Mouse (Mus musculus): Measurements from ENCODE around the gene Lta.
"Not testable (repeated sequence)": the region's sequence is repeated elsewhere in the genome, so short reads cannot be mapped to it uniquely, and the experiment has no call there.

Lta gene

GRCm38 (mm10) chr17:35240384-35241304, 35.5 kb upstream of the Lta start:
- no peak for DNase-seq (ENCODE audit: low read depth, low spot score)

GRCm38 (mm10) chr17:35239700-35240099, 34.5 kb upstream of the Lta start:
- no peak for DNase-seq (ENCODE audit: low read depth, low spot score)

- no peak for DNase-seq (ENCODE audit: low read depth, low spot score)
These were observed 32.4 kb upstream of the Lta start for GRCm38 (mm10) chr17:35237504-35237903.

GRCm38 (mm10) chr17:35236996-35237395, 31.8 kb upstream of the Lta start:
- no peak for DNase-seq (ENCODE audit: low read depth, low spot score)

- DNase-seq (ENCODE audit: low read depth, low spot score): peak; percentile 94
These were observed 31.2 kb upstream of the Lta start for GRCm38 (mm10) chr17:35236390-35236746.

GRCm38 (mm10) chr17:35235614-35236389, 30.7 kb upstream of the Lta start, which contains the start of gene Nfkbil1:
Nfkbil1 (minus strand) TSS chr17:35235792.
- peak; percentile 96 for DNase-seq (ENCODE audit: low read depth, low spot score)

- DNase-seq (ENCODE audit: low read depth, low spot score): peak; percentile 55
These were observed 29.8 kb upstream of the Lta start for GRCm38 (mm10) chr17:35234903-35235302.

GRCm38 (mm10) chr17:35234090-35234489, 28.9 kb upstream of the Lta start:
- not testable (repeated sequence) for DNase-seq (ENCODE audit: low read depth, low spot score)

GRCm38 (mm10) chr17:35233114-35233980, 28.2 kb upstream of the Lta start, which contains the start of gene Atp6v1g2:
Atp6v1g2 (plus strand) TSS chr17:35233660.
- DNase-seq (ENCODE audit: low read depth, low spot score): no peak

GRCm38 (mm10) chr17:35232659-35233058, 27.5 kb upstream of the Lta start:
- no peak for DNase-seq (ENCODE audit: low read depth, low spot score)

- DNase-seq (ENCODE audit: low read depth, low spot score): peak; percentile 91
These were observed 26.9 kb upstream of the Lta start for GRCm38 (mm10) chr17:35232043-35232442.

- no peak for DNase-seq (ENCODE audit: low read depth, low spot score)
These were observed 25.9 kb upstream of the Lta start for GRCm38 (mm10) chr17:35231022-35231421.

- DNase-seq (ENCODE audit: low read depth, low spot score): no peak
These were observed 21.5 kb upstream of the Lta start for GRCm38 (mm10) chr17:35226561-35227046.

GRCm38 (mm10) chr17:35225456-35225855, 20.3 kb upstream of the Lta start:
- no peak for DNase-seq (ENCODE audit: low read depth, low spot score)

- DNase-seq (ENCODE audit: low read depth, low spot score): no peak
These were observed 19.5 kb upstream of the Lta start for GRCm38 (mm10) chr17:35224641-35225040.

GRCm38 (mm10) chr17:35222299-35222698, 17.1 kb upstream of the Lta start:
- no peak for DNase-seq (ENCODE audit: low read depth, low spot score)

GRCm38 (mm10) chr17:35220156-35220952, 15.2 kb upstream of the Lta start, which contains the start of gene Gm16181:
Gm16181 (plus strand) TSS chr17:35220834.
- peak; percentile 44 for DNase-seq (ENCODE audit: low read depth, low spot score)

- no peak for DNase-seq (ENCODE audit: low read depth, low spot score)
These were observed 14.5 kb upstream of the Lta start for GRCm38 (mm10) chr17:35219601-35220041.

- DNase-seq (ENCODE audit: low read depth, low spot score): no peak
These were observed 13.5 kb upstream of the Lta start for GRCm38 (mm10) chr17:35218516-35219193.

- DNase-seq (ENCODE audit: low read depth, low spot score): no peak
These were observed 7.9 kb upstream of the Lta start for GRCm38 (mm10) chr17:35213071-35213470.

Data from ZHBTc4 (cell line).